Mouse (Mus musculus) stomach, postnatal 0 days (tissue): ENCODE measurements around the gene Hacd2. TPM values are rescaled to one million over a fixed set of nuclear protein-coding genes. Genes with fewer than 3 reads are reported as not detected.

Source experiments
- ATAC-seq: fragments of 200-750 bp; cut with Nextera tagmentation; 2 replicates; pipeline ENCODE4 v1.8.0; 2017; ENCODE audit not compliant: low FRiP score, low TSS enrichment
- DNase-seq: peaks from one replicate; pipeline ENCODE4 v3.0.0-alpha.2; 2016; ENCODE audit warnings: low spot score
- H3K27ac ChIP-seq: fragments of 300-500 bp; sonication (generic); replicated peaks from 2 replicates; pipeline ENCODE4 v1.5.1; 2014; ENCODE audit warnings: mild to moderate bottlenecking, control low read depth
- H3K27me3 ChIP-seq: fragments of 300-500 bp; sonication (generic); 2 replicates; pipeline ENCODE4 v1.6.1; 2014; ENCODE audit warnings: low read length; ENCODE audit not compliant: control insufficient read depth, insufficient read depth
- H3K36me3 ChIP-seq: fragments of 300-500 bp; sonication (generic); 2 replicates; pipeline ENCODE4 v1.6.1; 2014; ENCODE audit warnings: low read length, mixed read lengths; ENCODE audit not compliant: control insufficient read depth, insufficient read depth
- H3K4me1 ChIP-seq: fragments of 300-500 bp; sonication (generic); replicated peaks from 2 replicates; pipeline ENCODE4 v1.6.1; 2014; ENCODE audit warnings: antibody characterized with exemption; ENCODE audit not compliant: control insufficient read depth, insufficient read depth
- H3K4me2 ChIP-seq: fragments of 300-500 bp; sonication (generic); replicated peaks from 2 replicates; pipeline ENCODE4 v1.6.1; 2014; ENCODE audit warnings: low read depth, mild to moderate bottlenecking, control low read depth, moderate library complexity
- H3K4me3 ChIP-seq: fragments of 300-500 bp; sonication (generic); 2 replicates; pipeline ENCODE4 v1.5.1; 2014; ENCODE audit warnings: low read depth, low read length, control low read depth
- H3K9ac ChIP-seq: fragments of 300-500 bp; sonication (generic); 2 replicates; pipeline ENCODE4 v1.6.1; 2014; ENCODE audit warnings: mild to moderate bottlenecking, low read length, control low read depth, mixed read lengths
- H3K9me3 ChIP-seq: fragments of 300-500 bp; sonication (generic); 2 replicates; pipeline ENCODE4 v1.6.1; 2016; ENCODE audit warnings: low read length; ENCODE audit not compliant: control insufficient read depth
- CTCF ChIP-seq: IDR thresholded peaks from 2 replicates; pipeline ENCODE4 v1.5.1; 2016; ENCODE audit warnings: antibody characterized with exemption, low read depth, mild to moderate bottlenecking, moderate library complexity
- EP300 ChIP-seq: optimal IDR thresholded peaks from 2 replicates; pipeline ENCODE3; 2016; ENCODE audit warnings: antibody characterized with exemption
- WGBS: fragments of 180-500 bp; shearing (Covaris S2); extraction: QIAGEN DNeasy Blood & Tissue Kit; methylation state at CpG from one replicate; pipeline ENCODE4 v1.1.7; 2014; 5-methylcytosine and 5-hydroxymethylcytosine counted together
- polyA plus RNA-seq: library from polyadenylated mRNA; unstranded; fragments of >200 nt; fragmentation: Nextera tagmentation; extraction: Ambion mirVana; gene quantifications from 2 replicates; pipeline ENCODE4 v1.2.1, GENCODE M21; 2015

Gene Hacd2
- polyA plus RNA-seq, 1 experiment from 2014 or later, result 99.6 TPM

- Histone ChIP-seq H3K27ac (peak overlapping the region; percentile 74), H3K27me3 (no peaks in the 10 kb centered on the region), H3K4me3 (no peak overlapping the region), H3K36me3 (peaks cover 9% of the 10 kb centered on the region), H3K9ac (no peak overlapping the region), H3K4me2 (no peak overlapping the region), H3K4me1 (no peaks in the 10 kb centered on the region), H3K9me3 (no peaks in the 10 kb centered on the region)
- no peak for TF ChIP-seq CTCF
- TF ChIP-seq EP300, result peak; percentile 55
- ATAC-seq (peak; percentile 63; the same call in 1 of the 2 replicates), DNase-seq (no peak)
- 25% methylated on average over 11 of the region's 11 CpGs for WGBS
Measured at GRCm38 (mm10) chr16:34984203-34985030, 37.8 kb upstream of the Hacd2 start.

- ATAC-seq (no peak), DNase-seq (no peak)
- no peaks in the 10 kb centered on the region for H3K4me1 ChIP-seq
- H3K4me2 ChIP-seq, result no peak overlapping the region
- H3K9ac ChIP-seq, result no peak overlapping the region
- no peaks in the 10 kb centered on the region for H3K27me3 ChIP-seq
- peaks cover 9% of the 10 kb centered on the region for H3K36me3 ChIP-seq
- H3K9me3 ChIP-seq, result no peaks in the 10 kb centered on the region
- 44% methylated on average over 2 of the region's 2 CpGs for WGBS
- TF ChIP-seq EP300, result no peak
- peak overlapping the region; percentile 74 for H3K27ac ChIP-seq
- H3K4me3 ChIP-seq, result no peak overlapping the region
Measured at GRCm38 (mm10) chr16:34985031-34985346, 37.2 kb upstream of the Hacd2 start.

- Histone ChIP-seq H3K4me3 (no peak overlapping the region), H3K9ac (no peak overlapping the region), H3K4me2 (no peak overlapping the region), H3K27me3 (no peaks in the 10 kb centered on the region), H3K9me3 (no peaks in the 10 kb centered on the region), H3K4me1 (no peaks in the 10 kb centered on the region), H3K27ac (no peak overlapping the region), H3K36me3 (peaks cover 9% of the 10 kb centered on the region)
- TF ChIP-seq CTCF, result no peak
- TF ChIP-seq EP300, result no peak
- 91% methylated on average over 13 of the region's 13 CpGs for WGBS
- no peak for ATAC-seq
- no peak for DNase-seq
Measured at GRCm38 (mm10) chr16:34986211-34986825, 35.9 kb upstream of the Hacd2 start.

- no peak overlapping the region for H3K4me3 ChIP-seq
- no peaks in the 10 kb centered on the region for H3K4me1 ChIP-seq
- 71% methylated on average over 3 of the region's 3 CpGs for WGBS
- H3K27ac ChIP-seq, result no peak overlapping the region
- H3K9me3 ChIP-seq, result no peaks in the 10 kb centered on the region
- ATAC-seq (no peak), DNase-seq (no peak)
- H3K27me3 ChIP-seq, result no peaks in the 10 kb centered on the region
- H3K36me3 ChIP-seq, result peaks cover 11% of the 10 kb centered on the region
- no peak overlapping the region for H3K9ac ChIP-seq
- TF ChIP-seq EP300, result no peak
- no peak for TF ChIP-seq CTCF
- no peak overlapping the region for H3K4me2 ChIP-seq
Measured at GRCm38 (mm10) chr16:34991365-34991764, 30.9 kb upstream of the Hacd2 start.

DNA sequence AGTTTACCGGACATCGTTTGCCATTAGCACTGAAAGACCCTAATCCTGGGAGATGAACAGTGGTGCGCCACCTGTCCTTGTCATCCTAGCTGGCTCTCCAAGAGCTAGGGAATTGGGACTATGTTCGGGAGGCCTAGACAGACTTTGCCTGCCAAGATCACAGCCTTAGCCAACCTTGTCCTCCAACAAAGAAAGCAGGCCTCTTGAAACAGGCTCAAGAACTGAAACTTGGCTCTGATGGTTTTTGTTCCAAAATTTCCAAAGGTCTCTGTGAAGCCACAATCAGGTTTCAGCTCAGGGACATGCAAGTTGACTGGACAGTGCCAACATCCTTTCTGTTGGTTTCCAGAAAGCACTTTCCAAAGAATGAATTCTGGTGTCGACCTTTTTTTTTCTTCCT lies 29.4 kb upstream of the Hacd2 start:
- Histone ChIP-seq H3K36me3 (0 out of 2 replicates have a peak, but pooled peaks cover 5% of the 10 kb centered on the region), H3K4me1 (0 out of 2 replicates have a peak, but pooled peaks cover 3% of the 10 kb centered on the region), H3K9ac (no peak overlapping the region), H3K27me3 (no peaks in the 10 kb centered on the region), H3K27ac (0 out of 2 replicates have a peak overlapping the region, but pooled peaks have one; percentile 30), H3K4me3 (no peak overlapping the region), H3K4me2 (no peak overlapping the region), H3K9me3 (no peaks in the 10 kb centered on the region)
- WGBS, result 72% methylated on average over 5 of the region's 5 CpGs
- DNase-seq (no peak), ATAC-seq (no peak)
- TF ChIP-seq EP300 (no peak), CTCF (no peak)
